Mouse (Mus musculus) heart, embryonic 16.5 days (tissue): ENCODE measurements around the gene Rybp. TPM values are rescaled to one million over a fixed set of nuclear protein-coding genes. Genes with fewer than 3 reads are reported as not detected.

Source experiments
- ATAC-seq: fragments of 200-750 bp; cut with Nextera tagmentation; replicated peaks from 2 replicates; pipeline ENCODE4 v1.8.0; 2017; ENCODE audit warnings: moderate number of reproducible peaks; ENCODE audit not compliant: insufficient read depth, low FRiP score; ENCODE audit errors: extremely low read depth
- H3K27ac ChIP-seq: fragments of 300-500 bp; sonication (generic); 2 replicates; pipeline ENCODE4 v1.5.1; 2014; ENCODE audit warnings: mild to moderate bottlenecking, low read length, control low read depth, moderate library complexity
- H3K27me3 ChIP-seq: fragments of 300-500 bp; sonication (generic); 2 replicates; pipeline ENCODE4 v1.6.1; 2014; ENCODE audit warnings: low read length, mixed read lengths; ENCODE audit not compliant: control insufficient read depth, insufficient read depth
- H3K36me3 ChIP-seq: fragments of 300-500 bp; sonication (generic); 2 replicates; pipeline ENCODE4 v1.6.1; 2014; ENCODE audit not compliant: control insufficient read depth, insufficient read depth
- H3K4me1 ChIP-seq: fragments of 300-500 bp; sonication (generic); 2 replicates; pipeline ENCODE4 v1.6.1; 2014; ENCODE audit warnings: low read length, mixed read lengths; ENCODE audit not compliant: control insufficient read depth, insufficient read depth
- H3K4me2 ChIP-seq: fragments of 300-500 bp; sonication (generic); 2 replicates; pipeline ENCODE4 v1.6.1; 2014; ENCODE audit warnings: low read depth, mild to moderate bottlenecking, control low read depth, low read length
- H3K4me3 ChIP-seq: fragments of 300-500 bp; sonication (generic); 2 replicates; pipeline ENCODE4 v1.5.1; 2014; ENCODE audit warnings: mild to moderate bottlenecking, control low read depth, low read length
- H3K9ac ChIP-seq: fragments of 300-500 bp; sonication (generic); 2 replicates; pipeline ENCODE4 v1.6.1; 2014; ENCODE audit warnings: low read length, control low read depth
- H3K9me3 ChIP-seq: fragments of 300-500 bp; sonication (generic); replicated peaks from 2 replicates; pipeline ENCODE4 v1.6.1; 2016; ENCODE audit warnings: low read length; ENCODE audit not compliant: control insufficient read depth
- WGBS: fragments of 180-500 bp; shearing (Covaris S2); extraction: QIAGEN DNeasy Blood & Tissue Kit; methylation state at CpG from one replicate; pipeline ENCODE4 v1.1.7; 2014; 5-methylcytosine and 5-hydroxymethylcytosine counted together
- polyA plus RNA-seq: library from polyadenylated mRNA; unstranded; fragments of >200 nt; fragmentation: Nextera tagmentation; extraction: Ambion mirVana; gene quantifications from 2 replicates; pipeline ENCODE4 v1.2.1, GENCODE M21; 2015

Gene Rybp
- polyA plus RNA-seq: 8.9 and 10.8 TPM in 2 replicates

DNA sequence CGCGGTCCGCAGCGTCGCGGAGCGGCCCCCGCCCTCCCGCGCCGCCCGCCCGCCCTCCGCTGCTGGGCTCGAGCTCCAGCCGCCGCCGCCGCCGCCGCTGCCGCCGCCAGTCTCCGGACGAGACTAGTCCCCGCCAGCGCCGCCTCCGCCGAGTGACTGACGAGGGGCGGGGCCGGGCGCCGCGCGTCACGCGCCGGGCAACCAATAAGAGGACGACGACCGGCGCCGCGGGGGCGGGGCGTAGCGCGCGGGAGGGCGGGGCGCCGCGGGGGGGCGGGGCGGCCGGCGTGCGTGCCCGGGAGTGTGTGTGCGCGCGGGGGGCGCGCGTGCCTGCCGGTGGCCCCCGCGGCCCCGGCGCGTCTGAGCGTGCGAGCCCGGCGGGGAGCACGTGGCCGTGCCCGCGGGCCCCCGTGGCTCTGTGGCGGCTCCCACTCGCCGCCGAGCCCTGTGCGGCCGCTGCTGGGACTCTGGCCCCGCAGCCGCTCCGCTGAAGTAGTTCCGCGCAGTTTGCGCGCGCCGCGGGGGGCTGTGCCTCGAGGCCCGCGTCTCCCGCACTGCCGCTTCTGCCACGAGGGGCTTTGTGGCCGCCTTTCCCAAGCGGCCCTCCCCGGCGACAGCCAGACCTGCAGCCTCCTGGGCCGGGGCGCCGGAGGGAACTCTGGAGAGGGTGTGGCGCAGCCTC lies at the start of gene Rybp:
TSS of gene Rybp (minus strand) at position 152 of the 682 bp plus-strand sequence.
- H3K36me3 ChIP-seq: no peaks in the 10 kb centered on the region
- WGBS: under 1% methylated on average over 61 of the region's 112 CpGs
- ATAC-seq: peak; percentile 96

DNA sequence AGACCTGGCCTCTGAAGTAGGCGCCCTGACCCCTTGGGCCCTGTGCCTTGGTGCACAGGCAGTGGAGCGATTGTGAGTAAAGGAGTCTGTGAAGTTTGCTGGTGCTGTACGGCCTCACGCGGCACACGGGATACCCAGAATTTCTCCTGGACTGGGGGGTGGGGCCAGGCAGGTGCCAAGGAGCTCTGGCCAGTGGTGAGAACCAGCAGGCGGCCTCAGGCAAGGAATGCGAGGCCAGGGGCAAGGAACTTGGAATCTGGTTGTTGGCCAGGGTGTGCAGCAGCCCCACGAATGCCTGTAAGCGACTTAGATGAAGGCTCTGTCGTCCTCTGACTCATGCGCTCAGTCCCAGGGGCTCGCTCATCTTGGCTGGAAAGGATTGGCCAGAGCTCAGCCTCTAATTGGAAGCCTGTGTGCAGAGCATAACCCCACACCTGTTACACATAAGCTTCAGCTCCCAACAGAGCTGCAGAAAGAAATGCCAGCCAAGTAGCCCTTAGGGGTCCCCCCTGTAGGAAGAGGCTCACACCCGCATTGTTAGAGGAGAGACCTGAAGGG lies 49.4 kb upstream of the Rybp start:
- peak overlapping the region; percentile 33; the same call in 1 of the 2 replicates for H3K4me2 ChIP-seq
- WGBS: 25% methylated on average over 14 of the region's 14 CpGs
- H3K36me3 ChIP-seq: no peaks in the 10 kb centered on the region
- no peak overlapping the region for H3K4me3 ChIP-seq
- H3K27me3 ChIP-seq: peaks cover 8% of the 10 kb centered on the region
- no peaks in the 10 kb centered on the region for H3K9me3 ChIP-seq
- ATAC-seq: no peak
- no peak overlapping the region for H3K9ac ChIP-seq
- peaks cover 8% of the 10 kb centered on the region for H3K4me1 ChIP-seq
- H3K27ac ChIP-seq: no peak overlapping the region

More for the DNA sequence above, at the start of gene Rybp:
- Histone ChIP-seq H3K9ac (peak within 1 kb of the TSS; percentile 92), H3K4me3 (peak within 1 kb of the TSS; percentile 77), H3K4me2 (peak within 1 kb of the TSS; percentile 99), H3K27me3 (peaks cover 4% of the 10 kb centered on the region; the same call in 1 of the 2 replicates), H3K27ac (peak within 1 kb of the TSS; percentile 94), H3K9me3 (no peaks in the 10 kb centered on the region), H3K4me1 (peaks cover 21% of the 10 kb centered on the region)

DNA sequence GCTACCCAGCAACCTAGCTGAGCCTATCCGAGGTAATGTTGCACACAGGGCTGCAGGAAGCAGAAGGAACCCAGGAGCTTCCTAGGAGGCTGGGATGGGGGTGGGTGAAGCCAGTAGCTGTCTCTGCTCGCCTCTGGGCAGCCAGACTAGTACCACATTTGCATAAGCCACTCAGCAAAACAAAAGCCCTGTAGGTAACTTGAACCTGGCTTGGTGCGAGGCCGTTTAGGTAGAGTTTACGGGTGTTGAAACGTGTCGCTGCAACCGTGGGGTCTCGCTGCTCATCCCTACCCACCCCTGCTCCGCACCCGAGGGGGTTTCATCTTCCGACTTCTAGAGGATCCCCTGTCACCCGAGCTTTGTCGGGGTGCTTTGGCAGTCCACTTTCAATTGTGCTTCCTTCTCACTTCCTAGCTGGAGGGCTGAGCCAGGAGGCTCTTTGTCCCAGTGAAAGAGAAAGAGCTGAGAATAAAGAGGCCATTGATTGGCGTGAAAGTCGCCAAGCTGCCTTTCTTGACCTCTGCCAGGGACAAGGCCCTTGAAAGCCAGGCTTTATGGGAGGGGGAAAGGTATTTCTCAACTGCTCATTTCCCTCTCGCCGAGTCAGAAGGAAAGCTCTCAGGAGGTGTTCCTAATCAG lies 48.3 kb upstream of the Rybp start:
- WGBS: 21% methylated on average over 18 of the region's 18 CpGs
- peaks cover 8% of the 10 kb centered on the region for H3K4me1 ChIP-seq
- no peaks in the 10 kb centered on the region for H3K9me3 ChIP-seq
- H3K4me3 ChIP-seq: peak overlapping the region; percentile 11
- no peak overlapping the region for H3K27ac ChIP-seq
- no peaks in the 10 kb centered on the region for H3K36me3 ChIP-seq
- ATAC-seq: no peak
- H3K27me3 ChIP-seq: peaks cover 8% of the 10 kb centered on the region
- no peak overlapping the region for H3K9ac ChIP-seq
- peak overlapping the region; percentile 43 for H3K4me2 ChIP-seq

DNA sequence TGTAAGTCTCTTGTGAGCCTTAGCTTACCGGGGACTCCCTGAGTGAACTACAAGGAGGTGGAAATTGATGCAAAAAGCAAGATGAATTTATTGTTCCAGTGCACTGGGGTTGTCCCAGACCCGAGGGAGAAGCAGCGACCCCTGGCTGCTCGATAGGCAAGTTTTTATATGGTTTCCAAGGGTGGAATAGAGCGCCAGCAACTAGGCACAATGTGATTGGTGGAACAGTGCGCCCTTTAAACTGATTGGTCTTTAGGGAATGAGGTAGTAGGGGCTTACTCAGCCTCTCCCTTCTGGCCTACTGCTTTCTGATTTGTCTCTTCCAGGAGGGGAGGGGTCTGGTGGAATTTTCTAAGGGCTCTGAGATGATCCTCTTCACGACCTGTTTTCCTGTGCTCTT lies 46.5 kb upstream of the Rybp start:
- Histone ChIP-seq H3K4me1 (peaks cover 8% of the 10 kb centered on the region), H3K27ac (no peak overlapping the region), H3K27me3 (peaks cover 8% of the 10 kb centered on the region), H3K4me3 (no peak overlapping the region), H3K36me3 (no peaks in the 10 kb centered on the region), H3K9ac (no peak overlapping the region), H3K4me2 (no peak overlapping the region), H3K9me3 (no peaks in the 10 kb centered on the region)
- ATAC-seq: no peak
- WGBS: 79% methylated on average over 7 of the region's 7 CpGs

DNA sequence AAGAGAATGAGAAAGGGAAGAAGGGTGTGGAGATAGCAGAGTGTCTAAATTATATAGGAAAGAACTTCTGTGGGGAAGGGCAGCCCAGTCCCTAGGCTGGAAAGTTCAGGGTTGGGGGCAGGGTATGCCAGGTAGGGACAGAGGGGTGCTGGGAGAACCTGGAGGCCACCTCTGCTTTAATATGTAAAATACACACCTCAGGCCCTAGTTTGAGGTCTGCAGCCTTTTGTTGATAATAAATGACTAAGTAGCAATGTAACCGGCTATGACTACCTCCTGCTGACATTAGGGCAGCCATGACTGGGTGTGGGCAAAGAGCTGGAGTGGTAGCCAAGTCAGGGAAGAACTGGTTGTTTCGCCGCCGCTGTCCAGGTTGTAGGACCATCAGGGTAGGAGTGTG lies 45.2 kb upstream of the Rybp start:
- Histone ChIP-seq H3K27me3 (peaks cover 8% of the 10 kb centered on the region), H3K36me3 (no peaks in the 10 kb centered on the region)

DNA sequence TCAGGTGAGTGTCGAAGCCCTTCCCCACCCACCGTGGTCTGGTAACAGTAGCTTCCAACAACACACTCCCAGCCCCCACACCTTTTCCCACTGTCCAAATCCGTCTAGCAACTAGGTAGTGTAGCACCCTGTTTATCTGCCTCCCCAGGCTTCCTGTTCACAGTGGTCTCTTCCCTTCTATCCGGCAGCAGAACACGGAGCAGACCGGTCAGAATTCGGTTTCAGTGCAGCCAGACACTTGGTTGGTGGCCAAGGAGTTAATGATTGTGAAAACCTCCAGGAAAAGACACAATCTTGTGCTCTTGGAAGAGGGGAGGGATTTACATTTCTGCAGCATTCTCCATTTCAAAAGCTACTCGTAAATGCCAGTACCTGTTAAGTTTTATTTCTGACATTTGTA lies 44.3 kb upstream of the Rybp start:
- 29% methylated on average over 8 of the region's 8 CpGs for WGBS
- H3K4me3 ChIP-seq: no peak overlapping the region
- H3K27me3 ChIP-seq: peaks cover 5% of the 10 kb centered on the region; the same call in 1 of the 2 replicates

More for the DNA sequence above, 45.2 kb upstream of the Rybp start:
- no peak for ATAC-seq
- Histone ChIP-seq H3K4me2 (no peak overlapping the region), H3K9me3 (no peaks in the 10 kb centered on the region), H3K9ac (no peak overlapping the region), H3K4me3 (no peak overlapping the region), H3K27ac (no peak overlapping the region), H3K4me1 (peaks cover 8% of the 10 kb centered on the region)
- WGBS: 69% methylated on average over 4 of the region's 4 CpGs

DNA sequence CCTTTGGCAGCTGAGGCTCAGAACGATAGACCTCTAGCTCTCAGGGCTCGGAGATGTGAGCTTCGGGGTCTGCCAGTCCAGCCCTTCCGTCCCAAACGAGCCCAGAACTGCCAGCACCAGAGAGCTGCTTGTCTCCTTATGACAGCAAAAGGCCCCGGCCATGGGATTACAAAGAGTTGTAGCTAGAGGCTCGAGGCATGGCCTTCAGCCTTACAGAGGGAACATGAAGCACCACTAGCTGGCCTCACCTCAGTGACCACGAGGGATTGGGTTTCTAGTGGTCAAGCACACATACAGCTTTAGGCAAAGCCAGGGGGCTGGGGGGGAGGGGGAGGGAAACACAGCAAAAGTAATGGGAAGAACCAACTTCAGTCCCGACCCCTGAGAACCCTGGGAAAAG lies 43.8 kb upstream of the Rybp start:
- H3K9ac ChIP-seq: no peak overlapping the region
- H3K4me3 ChIP-seq: no peak overlapping the region
- no peak overlapping the region for H3K4me2 ChIP-seq
- H3K27ac ChIP-seq: no peak overlapping the region
- H3K36me3 ChIP-seq: no peaks in the 10 kb centered on the region
- 70% methylated on average over 9 of the region's 9 CpGs for WGBS
- H3K4me1 ChIP-seq: peaks cover 3% of the 10 kb centered on the region; the same call in 1 of the 2 replicates
- no peaks in the 10 kb centered on the region for H3K27me3 ChIP-seq
- H3K9me3 ChIP-seq: no peaks in the 10 kb centered on the region
- ATAC-seq: no peak

More for the DNA sequence above, 44.3 kb upstream of the Rybp start:
- no peaks in the 10 kb centered on the region for H3K9me3 ChIP-seq
- peaks cover 6% of the 10 kb centered on the region for H3K4me1 ChIP-seq
- ATAC-seq: no peak
- no peak overlapping the region for H3K9ac ChIP-seq
- H3K4me2 ChIP-seq: no peak overlapping the region
- H3K36me3 ChIP-seq: no peaks in the 10 kb centered on the region
- no peak overlapping the region for H3K27ac ChIP-seq

DNA sequence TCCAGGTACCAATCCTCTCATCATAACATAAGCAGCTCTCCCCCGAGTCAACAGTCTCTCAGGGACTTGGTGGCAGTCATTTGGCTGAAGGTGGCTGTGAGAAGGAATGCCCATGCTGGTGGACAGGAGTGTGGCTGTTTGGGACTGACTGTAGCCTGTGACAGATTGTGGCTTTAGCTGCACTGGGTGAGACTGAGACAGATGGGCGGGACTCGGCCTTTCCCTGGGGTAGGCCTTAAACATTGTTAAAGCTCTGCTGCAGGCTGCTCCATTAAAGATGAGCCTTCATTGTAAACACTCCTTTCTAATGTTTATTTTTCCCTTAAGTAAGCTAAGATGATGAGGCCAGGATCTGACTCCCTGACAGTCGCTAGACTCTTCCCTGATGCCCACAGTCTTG lies 42.3 kb upstream of the Rybp start:
- Histone ChIP-seq H3K4me1 (peaks cover 3% of the 10 kb centered on the region; the same call in 1 of the 2 replicates), H3K27ac (no peak overlapping the region), H3K27me3 (no peaks in the 10 kb centered on the region), H3K36me3 (no peaks in the 10 kb centered on the region), H3K4me3 (no peak overlapping the region), H3K9me3 (no peaks in the 10 kb centered on the region), H3K9ac (no peak overlapping the region), H3K4me2 (no peak overlapping the region)
- no peak for ATAC-seq
- 71% methylated on average over 4 of the region's 4 CpGs for WGBS

DNA sequence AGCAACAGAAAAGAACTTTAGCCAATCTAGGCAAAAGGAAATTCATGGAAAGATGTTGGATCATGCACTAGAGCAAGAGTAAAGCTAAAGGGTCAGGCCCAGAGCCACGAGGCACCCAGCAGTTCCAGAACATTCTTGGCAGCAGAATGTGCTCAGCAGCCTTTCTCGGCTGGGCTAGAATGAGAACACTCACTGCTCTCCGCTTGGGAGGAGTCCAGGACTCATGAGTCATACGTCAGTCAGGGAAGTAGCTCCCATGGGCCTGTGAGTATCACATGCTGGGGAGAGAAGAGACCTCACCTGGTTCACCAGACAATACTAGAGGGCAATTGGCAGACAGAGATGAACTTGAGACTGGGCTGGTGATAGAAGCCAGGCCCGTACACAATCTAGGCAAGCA lies 39.8 kb upstream of the Rybp start:
- Histone ChIP-seq H3K36me3 (no peaks in the 10 kb centered on the region), H3K27me3 (no peaks in the 10 kb centered on the region), H3K4me3 (no peak overlapping the region), H3K27ac (no peak overlapping the region), H3K9ac (no peak overlapping the region), H3K4me1 (peaks cover 6% of the 10 kb centered on the region), H3K9me3 (no peaks in the 10 kb centered on the region), H3K4me2 (no peak overlapping the region)
- WGBS: 37% methylated on average over 5 of the region's 5 CpGs
- peak; percentile 58 for ATAC-seq
